Mouse (Mus musculus): ENCODE measurements at regions not wholly inside any gene's neighbourhood (a gene's known extent, or its start where the extent isn't known, plus 50 kb on each side); places are given as distances from the start of the nearest gene placed in this dataset.

DNA sequence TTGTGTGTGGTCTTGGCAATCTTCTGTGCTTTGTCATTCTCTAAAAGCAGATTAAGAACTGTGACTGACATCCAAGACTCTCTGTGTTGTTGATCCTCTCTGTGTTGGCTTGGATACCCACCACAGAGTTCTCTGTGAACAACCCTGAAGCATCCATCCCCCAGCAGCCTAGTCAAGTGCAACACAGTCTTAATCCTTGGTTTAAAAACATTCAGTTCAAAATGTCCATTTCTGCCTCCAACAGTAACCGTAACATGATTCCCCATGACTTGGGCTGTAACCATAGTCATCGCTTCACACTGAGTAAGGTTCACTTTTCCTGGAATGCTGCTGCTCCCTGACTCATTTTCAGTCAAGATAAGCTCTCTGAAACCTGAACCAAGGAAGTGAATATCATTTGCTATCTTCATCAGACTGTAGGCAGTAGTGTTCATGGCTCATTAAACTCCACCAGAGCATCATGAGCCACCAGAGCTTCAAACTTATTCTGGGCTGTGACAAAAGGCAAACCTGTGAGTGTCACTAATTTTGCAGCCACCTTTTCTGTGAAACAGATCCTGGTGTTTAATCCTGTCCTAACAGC, 143.9 kb upstream of the Cypt14 start:
- no peak overlapping the region for H3K9ac ChIP-seq (replicated peaks; ENCODE audit: low read length)
- H3K27ac ChIP-seq (ENCODE audit: low read length), result no peak overlapping the region
- 74% methylated on average over 2 of the region's 2 CpGs for WGBS
- no peak overlapping the region for H3K4me3 ChIP-seq (ENCODE audit: low read length)
- H3K36me3 ChIP-seq (ENCODE audit: insufficient read depth, low read length), result no peaks in the 10 kb centered on the region
- H3K27me3 ChIP-seq (ENCODE audit: insufficient read depth, low read length), result no peaks in the 10 kb centered on the region
- H3K4me2 ChIP-seq (replicated peaks; ENCODE audit: low read depth, low read length), result no peak overlapping the region
- no peaks in the 10 kb centered on the region for H3K4me1 ChIP-seq (ENCODE audit: insufficient read depth, low read length)
- no peaks in the 10 kb centered on the region for H3K9me3 ChIP-seq (ENCODE audit: low read length)
- ATAC-seq (ENCODE audit: low FRiP score, low TSS enrichment), result peak; percentile 49; the same call in 1 of the 2 replicates
